Mouse (Mus musculus) ES-E14 (cell line): ENCODE data around the gene Tenm3. TPM values are rescaled to one million over a fixed set of nuclear protein-coding genes. Genes with fewer than 3 reads are reported as not detected.

Experiments
- DNase-seq: peaks from one replicate; pipeline ENCODE4 v3.0.0-alpha.2; 2013; ENCODE audit warnings: low read depth, low spot score
- H3K27ac ChIP-seq: 2 replicates; pipeline ENCODE4 v1.5.1; 2012; ENCODE audit warnings: low read depth, mild to moderate bottlenecking, low read length, moderate library complexity, mixed read lengths; ENCODE audit not compliant: poor library complexity, insufficient read depth, severe bottlenecking
- H3K36me3 ChIP-seq: 2 replicates; pipeline ENCODE4 v1.6.1; 2012; ENCODE audit warnings: mild to moderate bottlenecking, low read length, moderate library complexity, mixed read lengths; ENCODE audit not compliant: control insufficient read depth, poor library complexity, insufficient read depth, severe bottlenecking
- H3K4me1 ChIP-seq, 2 experiments: fragments of 150-350 bp in 1 of 2; sonication (generic) in 1 of 2; 2 replicates each; pipeline ENCODE4 v1.6.1; 2012; ENCODE audit warnings: low read length in 2 of 2, mild to moderate bottlenecking in 1 of 2, mixed read lengths in 1 of 2; ENCODE audit not compliant: control insufficient read depth in 2 of 2, insufficient read depth in 2 of 2, poor library complexity in 1 of 2
- H3K4me3 ChIP-seq, 2 experiments: fragments of 150-350 bp in 1 of 2; sonication (generic) in 1 of 2; 2 replicates each; pipeline ENCODE4 v1.5.1; 2012; ENCODE audit warnings: low read length in 2 of 2, low read depth in 1 of 2, mild to moderate bottlenecking in 1 of 2, mixed read lengths in 1 of 2; ENCODE audit not compliant: insufficient read depth in 1 of 2, poor library complexity in 1 of 2, severe bottlenecking in 1 of 2
- H3K9ac ChIP-seq: 2 replicates; pipeline ENCODE4 v1.6.1; 2012; ENCODE audit warnings: low read depth, mild to moderate bottlenecking, low read length, mixed read lengths; ENCODE audit not compliant: poor library complexity, insufficient read depth, severe bottlenecking
- H3K9me3 ChIP-seq: fragments of 150-350 bp; sonication (generic); 2 replicates; pipeline ENCODE4 v1.6.1; 2012; ENCODE audit warnings: low read depth, mild to moderate bottlenecking, low read length; ENCODE audit not compliant: control insufficient read depth, insufficient read depth
- CHD2 ChIP-seq: IDR thresholded peaks from 2 replicates; pipeline ENCODE4 v1.6.1; 2014; ENCODE audit warnings: mild to moderate bottlenecking, low read depth, low read length, inconsistent platforms
- HCFC1 ChIP-seq: IDR thresholded peaks from 2 replicates; pipeline ENCODE4 v1.6.1; 2012; ENCODE audit warnings: low read length, inconsistent platforms, borderline replicate concordance; ENCODE audit not compliant: insufficient read depth
- MAFK ChIP-seq: IDR thresholded peaks from 2 replicates; pipeline ENCODE4 v1.6.1; 2014; ENCODE audit warnings: mild to moderate bottlenecking, low read depth, low read length, inconsistent platforms; ENCODE audit not compliant: insufficient read depth
- ZC3H11A ChIP-seq: IDR thresholded peaks from 2 replicates; pipeline ENCODE4 v1.6.1; 2012; ENCODE audit warnings: low read depth, mild to moderate bottlenecking, inconsistent platforms, low read length, borderline replicate concordance
- ZNF384 ChIP-seq: IDR thresholded peaks from 2 replicates; pipeline ENCODE4 v1.6.1; 2012; ENCODE audit warnings: low read depth, low read length, inconsistent platforms
- in situ Hi-C, 2 experiments: fragments of 600-800 bp; cut with MboI; formaldehyde crosslinking; loops; one replicate each; pipeline ENCODE4 v1.15.1; 2025; ENCODE audit warnings: low sequenced_read_pairs in 2 of 2, inconsistent platforms in 1 of 2; ENCODE audit not compliant: unreplicated experiment in 2 of 2
- total RNA-seq: library from RNA; depleted of rRNA; stranded (reverse); fragments of 300-350 nt; gene quantifications from 2 replicates; pipeline ENCODE4 v1.2.3, GENCODE M21; 2012

Tenm3 gene
- total RNA-seq, 1 experiment = 33.5 TPM

DNA sequence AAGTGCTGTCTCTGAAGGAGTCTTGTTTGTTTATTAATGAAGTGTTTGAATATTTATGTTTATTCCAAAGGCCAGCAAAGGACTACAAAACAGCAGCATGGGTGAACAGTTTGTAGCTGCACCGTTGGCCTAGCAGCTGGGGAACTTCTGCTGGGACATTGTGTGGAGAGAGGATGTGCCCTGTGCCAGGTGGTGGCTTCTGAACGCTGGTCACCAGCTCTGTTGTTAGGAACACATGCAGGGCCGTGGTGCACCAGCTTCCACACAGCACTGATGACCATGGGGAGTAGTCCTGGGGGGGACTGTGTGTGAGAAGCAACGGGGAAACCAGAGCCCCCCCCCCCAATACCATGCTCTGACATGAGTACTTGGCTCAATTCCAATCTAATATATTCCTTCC, 329.5 kb downstream of the Tenm3 start:
- no peaks in the 10 kb centered on the region for H3K36me3 ChIP-seq
- TF ChIP-seq ZC3H11A (no peak), CHD2 (no peak), HCFC1 (no peak), MAFK (no peak), ZNF384 (no peak)
- H3K9ac ChIP-seq = no peak overlapping the region
- no peak overlapping the region for H3K4me3 ChIP-seq
- no peak for DNase-seq
- no peak overlapping the region for H3K27ac ChIP-seq
- in situ Hi-C loops = no loop called here
- H3K4me1 ChIP-seq = no peaks in the 10 kb centered on the region; a peak in 1 of 4 replicates
- H3K9me3 ChIP-seq = no peaks in the 10 kb centered on the region

DNA sequence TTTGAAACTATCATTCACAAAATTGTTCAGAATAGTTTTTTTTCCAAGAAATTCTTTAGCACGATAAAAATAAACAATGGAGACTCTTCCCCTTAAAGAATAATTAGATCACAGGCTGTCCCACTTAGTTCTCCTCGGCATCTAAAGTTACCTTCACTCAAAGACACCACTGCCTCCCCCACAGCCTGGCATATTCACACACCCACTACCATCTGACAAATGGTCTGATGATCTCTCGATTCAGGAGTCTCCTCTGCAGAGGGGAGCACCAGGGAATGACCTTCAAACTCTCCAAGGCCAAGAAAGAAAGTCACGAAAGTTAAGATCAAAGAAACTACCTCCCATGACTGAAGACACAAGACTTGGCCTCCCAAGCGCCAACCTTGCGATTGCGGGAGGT, 329.9 kb downstream of the Tenm3 start:
- Histone ChIP-seq H3K4me3 (no peak overlapping the region), H3K9me3 (no peaks in the 10 kb centered on the region), H3K27ac (no peak overlapping the region), H3K4me1 (no peaks in the 10 kb centered on the region; a peak in 1 of 4 replicates), H3K9ac (no peak overlapping the region), H3K36me3 (no peaks in the 10 kb centered on the region)
- TF ChIP-seq ZNF384 (no peak), HCFC1 (no peak), MAFK (no peak), CHD2 (no peak), ZC3H11A (no peak)
- no peak for DNase-seq
- in situ Hi-C loops = no loop called here

DNA sequence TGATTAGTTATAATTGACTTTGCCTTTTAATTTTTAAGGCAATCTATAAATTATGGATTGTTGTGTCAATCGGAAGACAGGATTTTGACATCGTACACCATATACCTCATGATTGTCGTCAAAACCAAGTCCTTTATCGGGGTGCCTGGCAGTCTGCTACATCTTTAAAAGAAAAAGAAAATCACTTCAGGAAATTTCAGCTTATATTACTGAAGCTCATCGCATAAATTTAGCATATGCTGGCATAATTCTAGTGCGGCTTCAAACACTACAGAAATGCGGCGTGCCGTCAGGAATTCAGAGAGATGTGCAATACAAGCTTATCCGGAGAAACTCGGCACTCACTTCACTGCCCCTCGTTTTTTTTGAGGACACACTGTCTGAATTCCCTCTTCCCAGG, 332.2 kb downstream of the Tenm3 start:
- no peak for DNase-seq
- Histone ChIP-seq H3K9ac (no peak overlapping the region), H3K27ac (no peak overlapping the region), H3K4me3 (no peak overlapping the region), H3K9me3 (no peaks in the 10 kb centered on the region), H3K36me3 (no peaks in the 10 kb centered on the region; the same call in 1 of the 2 replicates), H3K4me1 (no peaks in the 10 kb centered on the region; a peak in 1 of 4 replicates)
- TF ChIP-seq CHD2 (no peak), MAFK (no peak), ZC3H11A (no peak), ZNF384 (no peak), HCFC1 (no peak)
- in situ Hi-C loops = no loop called here

DNA sequence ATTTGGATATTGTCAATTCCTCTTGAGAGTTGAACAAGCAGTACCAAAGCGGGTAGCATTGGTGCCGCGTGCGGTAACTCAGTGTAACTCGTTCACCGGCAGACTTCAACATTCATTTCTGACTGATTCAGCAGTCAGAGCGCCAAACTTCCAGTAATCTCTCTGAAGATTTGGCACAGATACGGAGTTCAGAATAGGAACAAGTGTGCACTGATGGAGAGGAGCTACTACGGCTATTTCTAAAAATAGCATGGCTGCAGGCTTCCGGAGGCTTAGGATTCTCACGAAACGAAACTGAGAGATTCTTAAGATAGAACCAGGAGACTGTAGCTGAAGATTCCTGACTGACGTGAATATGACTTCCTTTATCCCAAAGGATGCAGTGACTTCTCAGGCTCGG, 332.6 kb downstream of the Tenm3 start:
- Histone ChIP-seq H3K4me1 (no peaks in the 10 kb centered on the region; a peak in 1 of 4 replicates), H3K4me3 (no peak overlapping the region), H3K27ac (no peak overlapping the region), H3K9ac (no peak overlapping the region), H3K9me3 (no peaks in the 10 kb centered on the region), H3K36me3 (no peaks in the 10 kb centered on the region; the same call in 1 of the 2 replicates)
- in situ Hi-C loops = no loop called here
- TF ChIP-seq CHD2 (no peak), ZNF384 (no peak), MAFK (no peak), ZC3H11A (no peak), HCFC1 (no peak)
- no peak for DNase-seq
